Mouse (Mus musculus) midbrain, embryonic 16.5 days (tissue): Measurements from ENCODE around the gene Zfp652. TPM values are rescaled to one million over a fixed set of nuclear protein-coding genes. Genes with fewer than 3 reads are reported as not detected.
A peak's percentile ranks its signal among the peaks of the same experiment; 100 is the strongest.

ENCODE experiments used
- ATAC-seq: fragments of 200-750 bp; cut with Nextera tagmentation; 2 replicates; pipeline ENCODE4 v1.8.0; 2017; ENCODE audit warnings: moderate TSS enrichment
- H3K27ac ChIP-seq: fragments of 300-500 bp; sonication (generic); 2 replicates; pipeline ENCODE4 v1.5.1; 2014; ENCODE audit warnings: mild to moderate bottlenecking, low read length, mixed read lengths
- H3K27me3 ChIP-seq: fragments of 300-500 bp; sonication (generic); 2 replicates; pipeline ENCODE4 v1.6.1; 2014; ENCODE audit warnings: low read depth, low read length, mixed read lengths; ENCODE audit not compliant: control insufficient read depth, insufficient read depth
- H3K36me3 ChIP-seq: fragments of 300-500 bp; sonication (generic); 2 replicates; pipeline ENCODE4 v1.6.1; 2014; ENCODE audit warnings: mild to moderate bottlenecking, low read length, moderate library complexity, mixed read lengths; ENCODE audit not compliant: control insufficient read depth, insufficient read depth
- H3K4me1 ChIP-seq: fragments of 300-500 bp; sonication (generic); 2 replicates; pipeline ENCODE4 v1.6.1; 2014; ENCODE audit warnings: mild to moderate bottlenecking, low read length, mixed read lengths; ENCODE audit not compliant: control insufficient read depth, insufficient read depth
- H3K4me2 ChIP-seq: fragments of 300-500 bp; sonication (generic); 2 replicates; pipeline ENCODE4 v1.6.1; 2014; ENCODE audit warnings: mild to moderate bottlenecking, low read length, mixed read lengths
- H3K4me3 ChIP-seq: fragments of 300-500 bp; sonication (generic); 2 replicates; pipeline ENCODE4 v1.5.1; 2014; ENCODE audit warnings: low read depth, mild to moderate bottlenecking, low read length, moderate library complexity, mixed read lengths
- H3K9ac ChIP-seq: fragments of 300-500 bp; sonication (generic); 2 replicates; pipeline ENCODE4 v1.6.1; 2014; ENCODE audit warnings: low read depth, low read length, mixed read lengths
- H3K9me3 ChIP-seq: fragments of 300-500 bp; sonication (generic); replicated peaks from 2 replicates; pipeline ENCODE4 v1.6.1; 2014; ENCODE audit warnings: mild to moderate bottlenecking, low read length, mixed read lengths; ENCODE audit not compliant: control insufficient read depth, poor library complexity, severe bottlenecking
- WGBS: fragments of 180-500 bp; shearing (Covaris S2); extraction: QIAGEN DNeasy Blood & Tissue Kit; methylation state at CpG from one replicate; pipeline ENCODE4 v1.1.7; 2014; 5-methylcytosine and 5-hydroxymethylcytosine counted together
- polyA plus RNA-seq: library from polyadenylated mRNA; unstranded; fragments of >200 nt; fragmentation: Nextera tagmentation; extraction: Ambion mirVana; gene quantifications from 2 replicates; pipeline ENCODE4 v1.2.1, GENCODE M21; 2015

Zfp652 gene
- polyA plus RNA-seq, 1 experiment from 2014 or later: 21.1 TPM

- peaks cover 22% of the 10 kb centered on the region for H3K4me1 ChIP-seq
- peaks cover 78% of the 10 kb centered on the region for H3K27me3 ChIP-seq
- no peak overlapping the region for H3K4me3 ChIP-seq
- no peak for ATAC-seq
- no peak overlapping the region for H3K27ac ChIP-seq
- WGBS: 48% methylated on average over 6 of the region's 6 CpGs
- H3K4me2 ChIP-seq: no peak overlapping the region
- H3K36me3 ChIP-seq: no peaks in the 10 kb centered on the region
- no peak overlapping the region for H3K9ac ChIP-seq
- H3K9me3 ChIP-seq: no peaks in the 10 kb centered on the region
Observed at GRCm38 (mm10) chr11:95826317-95827167, 114.1 kb downstream of the Zfp652 start.

DNA sequence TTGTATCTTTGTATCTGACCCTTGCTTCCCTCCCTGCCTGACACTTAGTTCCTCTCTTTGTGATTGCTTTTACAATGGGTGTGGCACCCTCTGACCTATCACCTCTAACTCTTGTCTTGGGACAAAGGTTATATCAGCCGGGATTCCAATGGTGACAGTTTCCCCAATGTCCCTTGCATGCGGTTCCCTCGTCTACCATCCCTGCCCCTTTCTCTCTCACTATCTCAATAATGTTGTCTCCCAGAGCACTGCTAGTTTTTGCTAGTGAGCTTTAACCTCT is 114.6 kb downstream of the Zfp652 start:
- H3K4me2 ChIP-seq: no peak overlapping the region
- no peak overlapping the region for H3K9ac ChIP-seq
- H3K27me3 ChIP-seq: peaks cover 80% of the 10 kb centered on the region
- H3K27ac ChIP-seq: no peak overlapping the region
- no peak overlapping the region for H3K4me3 ChIP-seq
- no peak for ATAC-seq
- WGBS: 33% methylated on average over 3 of the region's 3 CpGs
- H3K36me3 ChIP-seq: no peaks in the 10 kb centered on the region
- no peaks in the 10 kb centered on the region for H3K9me3 ChIP-seq
- peaks cover 22% of the 10 kb centered on the region for H3K4me1 ChIP-seq

GRCm38 (mm10) chr11:95827464-95828085 is 115.1 kb downstream of the Zfp652 start:
- 15% methylated on average over 3 of the region's 3 CpGs for WGBS
- Histone ChIP-seq H3K27me3 (peaks cover 83% of the 10 kb centered on the region), H3K4me2 (no peak overlapping the region), H3K36me3 (no peaks in the 10 kb centered on the region), H3K9me3 (no peaks in the 10 kb centered on the region), H3K4me1 (peaks cover 22% of the 10 kb centered on the region), H3K27ac (no peak overlapping the region), H3K4me3 (no peak overlapping the region), H3K9ac (no peak overlapping the region)
- no peak for ATAC-seq

- WGBS: 74% methylated on average over 11 of the region's 11 CpGs
- ATAC-seq: no peak
- H3K4me3 ChIP-seq: no peak overlapping the region
Observed at GRCm38 (mm10) chr11:95828181-95828964, 115.9 kb downstream of the Zfp652 start.

DNA sequence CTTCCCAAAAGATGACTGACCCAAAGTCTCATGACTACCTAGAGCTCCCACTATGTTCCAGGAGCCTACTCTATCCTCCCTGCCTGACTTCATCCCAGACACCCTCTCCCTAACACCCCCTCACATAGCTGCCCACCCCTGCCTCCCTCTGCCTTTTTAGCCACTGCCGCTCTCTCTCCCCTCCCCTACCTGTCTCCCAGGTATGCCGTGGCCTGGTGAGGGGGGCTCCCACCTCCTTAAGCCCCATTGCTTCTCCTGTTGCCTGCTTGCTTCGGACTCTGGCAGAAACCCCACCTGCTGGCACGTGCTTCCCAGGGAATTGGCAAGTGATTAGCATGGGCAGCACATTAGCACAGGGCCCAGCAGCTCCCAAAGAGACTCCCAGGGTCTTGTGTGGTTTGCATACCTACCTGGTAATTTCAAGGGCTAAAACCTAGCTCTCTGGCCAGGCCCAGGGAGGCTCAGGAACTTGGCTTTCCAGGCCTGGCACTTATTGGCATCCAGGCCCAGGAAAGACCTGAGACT is 117.1 kb downstream of the Zfp652 start:
- H3K9me3 ChIP-seq: no peaks in the 10 kb centered on the region
- H3K4me1 ChIP-seq: peaks cover 27% of the 10 kb centered on the region
- H3K4me2 ChIP-seq: no peak overlapping the region
- no peak overlapping the region for H3K9ac ChIP-seq
- WGBS: 42% methylated on average over 4 of the region's 4 CpGs
- H3K27ac ChIP-seq: no peak overlapping the region
- no peaks in the 10 kb centered on the region for H3K36me3 ChIP-seq
- H3K27me3 ChIP-seq: peaks cover 91% of the 10 kb centered on the region
- no peak overlapping the region for H3K4me3 ChIP-seq
- no peak for ATAC-seq

More at GRCm38 (mm10) chr11:95828181-95828964, 115.9 kb downstream of the Zfp652 start:
- H3K27me3 ChIP-seq: peaks cover 84% of the 10 kb centered on the region
- H3K9ac ChIP-seq: no peak overlapping the region
- H3K4me2 ChIP-seq: no peak overlapping the region
- H3K9me3 ChIP-seq: no peaks in the 10 kb centered on the region
- H3K4me1 ChIP-seq: peaks cover 23% of the 10 kb centered on the region
- H3K27ac ChIP-seq: no peak overlapping the region
- no peaks in the 10 kb centered on the region for H3K36me3 ChIP-seq

DNA sequence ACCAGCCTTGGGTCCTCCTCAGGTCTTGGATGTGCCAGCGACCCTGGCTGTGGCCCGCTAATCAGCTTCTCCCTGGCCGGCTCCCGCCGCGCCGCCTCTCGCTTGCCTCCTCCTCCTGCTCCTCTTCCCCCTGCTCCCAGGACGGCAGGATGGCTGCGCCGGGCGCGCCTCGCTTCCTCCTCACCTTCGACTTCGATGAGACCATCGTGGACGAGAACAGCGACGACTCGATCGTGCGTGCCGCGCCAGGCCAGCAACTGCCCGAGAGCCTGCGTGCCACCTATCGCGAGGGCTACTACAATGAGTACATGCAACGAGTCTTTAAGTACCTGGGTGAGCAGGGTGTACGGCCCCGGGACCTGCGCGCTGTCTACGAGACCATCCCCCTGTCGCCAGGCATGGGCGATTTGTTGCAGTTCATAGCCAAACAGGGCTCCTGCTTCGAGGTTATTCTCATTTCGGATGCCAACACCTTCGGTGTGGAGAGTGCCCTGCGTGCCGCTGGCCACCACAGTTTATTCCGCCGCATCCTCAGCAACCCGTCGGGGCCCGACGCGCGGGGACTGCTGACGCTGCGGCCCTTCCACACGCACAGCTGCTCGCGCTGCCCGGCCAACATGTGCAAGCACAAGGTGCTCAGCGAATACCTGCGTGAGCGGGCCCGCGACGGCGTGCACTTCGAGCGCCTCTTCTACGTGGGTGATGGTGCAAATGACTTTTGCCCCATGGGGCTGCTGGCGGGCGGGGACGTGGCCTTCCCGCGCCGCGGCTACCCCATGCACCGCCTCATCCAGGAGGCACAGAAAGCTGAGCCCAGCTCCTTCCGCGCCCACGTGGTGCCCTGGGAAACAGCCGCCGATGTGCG is 118.2 kb downstream of the Zfp652 start:
- WGBS: 3% methylated on average over 80 of the region's 80 CpGs
- Histone ChIP-seq H3K27ac (no peak overlapping the region), H3K27me3 (peaks cover 90% of the 10 kb centered on the region), H3K36me3 (no peaks in the 10 kb centered on the region), H3K4me3 (peak overlapping the region; percentile 24), H3K9me3 (no peaks in the 10 kb centered on the region), H3K4me2 (peak overlapping the region; percentile 45), H3K9ac (0 out of 2 replicates have a peak overlapping the region, but pooled peaks have one; percentile 14), H3K4me1 (peaks cover 20% of the 10 kb centered on the region)
- ATAC-seq: no peak

GRCm38 (mm10) chr11:95831276-95831619 is 118.8 kb downstream of the Zfp652 start:
- peaks cover 91% of the 10 kb centered on the region for H3K27me3 ChIP-seq
- peaks cover 20% of the 10 kb centered on the region for H3K4me1 ChIP-seq
- H3K9me3 ChIP-seq: no peaks in the 10 kb centered on the region
- no peak overlapping the region for H3K27ac ChIP-seq
- H3K4me3 ChIP-seq: peak overlapping the region; percentile 24; the same call in 1 of the 2 replicates
- H3K36me3 ChIP-seq: no peaks in the 10 kb centered on the region
- peak overlapping the region; percentile 45; the same call in 1 of the 2 replicates for H3K4me2 ChIP-seq
- WGBS: 6% methylated on average over 10 of the region's 10 CpGs
- no peak overlapping the region for H3K9ac ChIP-seq
- ATAC-seq: no peak

DNA sequence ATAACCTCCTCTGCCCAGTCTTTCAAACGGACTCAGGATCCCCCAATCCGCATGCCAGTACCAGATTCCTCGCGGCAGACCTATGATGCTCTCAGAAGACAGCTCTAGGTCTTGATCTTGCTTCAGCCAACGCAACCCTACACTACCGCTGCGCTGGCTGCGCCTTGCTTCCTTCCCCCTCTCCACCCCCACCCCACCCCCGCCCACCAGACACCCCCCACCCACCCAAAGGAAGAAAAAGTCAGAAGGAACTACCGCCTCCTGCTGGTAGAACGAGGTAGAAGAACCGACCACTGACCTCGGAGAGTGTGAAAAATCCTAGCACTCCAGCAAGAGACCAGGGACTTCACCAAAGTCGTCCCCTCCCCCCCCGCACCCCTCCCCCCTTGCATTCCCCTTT is 119.2 kb downstream of the Zfp652 start:
- Histone ChIP-seq H3K4me3 (no peak overlapping the region), H3K36me3 (no peaks in the 10 kb centered on the region), H3K9me3 (no peaks in the 10 kb centered on the region), H3K27me3 (peaks cover 88% of the 10 kb centered on the region), H3K9ac (no peak overlapping the region), H3K4me2 (no peak overlapping the region), H3K27ac (no peak overlapping the region), H3K4me1 (peaks cover 20% of the 10 kb centered on the region)
- ATAC-seq: no peak
- 4% methylated on average over 14 of the region's 15 CpGs for WGBS
